ENCODE assay signal across 26 mouse cellular contexts in the genomic region with DNA sequence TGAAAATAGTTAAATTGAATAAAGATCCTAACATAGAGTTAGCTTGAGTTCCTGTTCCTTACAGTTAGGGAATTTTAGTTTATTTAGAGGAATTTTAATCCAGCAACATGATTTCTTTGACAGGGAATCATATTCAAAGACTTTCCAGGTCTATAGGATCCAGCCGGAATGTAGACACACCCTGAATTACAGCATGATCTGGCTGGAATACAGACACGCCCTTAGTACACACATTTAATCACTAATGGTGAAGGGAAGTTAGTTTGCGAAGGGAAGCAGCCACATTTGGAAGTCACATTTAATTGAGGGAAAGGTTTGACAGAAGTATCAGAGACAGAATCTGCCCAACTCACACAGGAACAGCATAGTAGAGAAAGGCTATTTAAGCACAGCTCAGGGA.
DNase-seq lines count a peak whose midpoint lies in the region; ATAC-seq and TF ChIP-seq lines count a peak whose summit lies in the region.
"Had no signal": no experiment of that assay in that cellular context is flagged by ENCODE, and none has a peak within 500 bp of the region (broad histone marks: within the 10 kb centered on the region; RNA-seq: fewer than 3 reads in every experiment).

No protein-coding gene starts in this region.

- 79% methylated on average over 3 of the region's 3 CpGs for WGBS in intestine, embryonic 15.5 days
- WGBS in intestine, postnatal 0 days = 34% methylated on average over 3 of the region's 3 CpGs
- 61% methylated on average over 3 of the region's 3 CpGs for WGBS in intestine, embryonic 16.5 days
- 63% methylated on average over 3 of the region's 3 CpGs for WGBS in stomach, embryonic 15.5 days
- WGBS in stomach, postnatal 0 days = 60% methylated on average over 3 of the region's 3 CpGs

- no peak overlapping the region for H3K9ac ChIP-seq in intestine, embryonic 15.5 days
- no peak overlapping the region for H3K9ac ChIP-seq in intestine, postnatal 0 days (ENCODE audit: low read depth, low read length)
- H3K9ac ChIP-seq in intestine, embryonic 16.5 days (ENCODE audit: low read depth, low read length) = no peak overlapping the region
- H3K9ac ChIP-seq in stomach, embryonic 15.5 days = no peak overlapping the region
- no peak overlapping the region for H3K9ac ChIP-seq in stomach, postnatal 0 days (ENCODE audit: low read length)
- H3K9ac ChIP-seq: embryonic facial prominence, embryonic 13.5 days; embryonic facial prominence, embryonic 15.5 days; forebrain, embryonic 12.5 days had no signal

- H3K4me1 ChIP-seq in intestine, embryonic 15.5 days (replicated peaks) = no peaks in the 10 kb centered on the region
- H3K4me1 ChIP-seq in intestine, postnatal 0 days (replicated peaks; ENCODE audit: control insufficient read depth, insufficient read depth, low read length) = no peaks in the 10 kb centered on the region
- H3K4me1 ChIP-seq in intestine, embryonic 16.5 days (ENCODE audit: control insufficient read depth, insufficient read depth, low read length) = no peaks in the 10 kb centered on the region
- no peaks in the 10 kb centered on the region for H3K4me1 ChIP-seq in stomach, embryonic 15.5 days
- H3K4me1 ChIP-seq in stomach, postnatal 0 days (replicated peaks; ENCODE audit: control insufficient read depth, insufficient read depth) = no peaks in the 10 kb centered on the region
- H3K4me1 ChIP-seq: embryonic facial prominence, embryonic 13.5 days; embryonic facial prominence, embryonic 15.5 days; forebrain, embryonic 10.5 days; forebrain, embryonic 12.5 days had no signal

- peak; percentile 15 for DNase-seq in stomach, postnatal 0 days (ENCODE audit: low spot score)
- no peak for DNase-seq in natural killer cell, adult 2 months (ENCODE audit: low spot score in 2 of 2)
- no peak for DNase-seq in layer of hippocampus, adult 8-10 months (ENCODE audit: low spot score in 2 of 2)
- DNase-seq: adrenal gland, adult 2 months; adrenal gland, postnatal 10 days; adrenal gland, postnatal 25 days; B cell, adult 2 months; cerebellum, adult 11 months; cerebellum, adult 18-20 months; cerebellum, adult 8-10 months; cerebellum, adult 9-11 months; cerebellum, postnatal 14 days; cerebellum, postnatal 36 days; embryo, embryonic 11 days had no signal

- H3K4me3 ChIP-seq in intestine, embryonic 15.5 days (replicated peaks) = no peak overlapping the region
- no peak overlapping the region for H3K4me3 ChIP-seq in intestine, postnatal 0 days (ENCODE audit: low read depth, low read length)
- H3K4me3 ChIP-seq in intestine, embryonic 16.5 days (ENCODE audit: low read length) = no peak overlapping the region
- H3K4me3 ChIP-seq in stomach, embryonic 15.5 days (replicated peaks) = no peak overlapping the region
- H3K4me3 ChIP-seq in stomach, postnatal 0 days (ENCODE audit: low read depth, low read length) = no peak overlapping the region
- H3K4me3 ChIP-seq: embryonic facial prominence, embryonic 13.5 days; embryonic facial prominence, embryonic 15.5 days; erythroblast, embryonic 14.5 days; forebrain, embryonic 10.5 days; forebrain, embryonic 12.5 days had no signal

- H3K9me3 ChIP-seq in intestine, embryonic 15.5 days = no peaks in the 10 kb centered on the region
- H3K9me3 ChIP-seq in intestine, postnatal 0 days (ENCODE audit: control insufficient read depth) = no peaks in the 10 kb centered on the region
- no peaks in the 10 kb centered on the region for H3K9me3 ChIP-seq in intestine, embryonic 16.5 days (ENCODE audit: control insufficient read depth, low read length)
- no peaks in the 10 kb centered on the region for H3K9me3 ChIP-seq in stomach, embryonic 15.5 days
- H3K9me3 ChIP-seq in stomach, postnatal 0 days (ENCODE audit: control insufficient read depth, low read length) = no peaks in the 10 kb centered on the region
- H3K9me3 ChIP-seq: embryonic facial prominence, embryonic 13.5 days; embryonic facial prominence, embryonic 15.5 days; forebrain, embryonic 10.5 days; forebrain, embryonic 12.5 days had no signal

- no peaks in the 10 kb centered on the region for H3K36me3 ChIP-seq in intestine, embryonic 15.5 days
- no peaks in the 10 kb centered on the region for H3K36me3 ChIP-seq in intestine, postnatal 0 days (ENCODE audit: control insufficient read depth, insufficient read depth)
- H3K36me3 ChIP-seq in intestine, embryonic 16.5 days (ENCODE audit: control insufficient read depth, insufficient read depth, low read length) = no peaks in the 10 kb centered on the region
- H3K36me3 ChIP-seq in stomach, embryonic 15.5 days = no peaks in the 10 kb centered on the region
- no peaks in the 10 kb centered on the region for H3K36me3 ChIP-seq in stomach, postnatal 0 days (ENCODE audit: control insufficient read depth, insufficient read depth, low read length)
- H3K36me3 ChIP-seq: embryonic facial prominence, embryonic 13.5 days; embryonic facial prominence, embryonic 15.5 days; forebrain, embryonic 10.5 days; forebrain, embryonic 12.5 days had no signal

- no peak overlapping the region for H3K4me2 ChIP-seq in intestine, embryonic 15.5 days (replicated peaks)
- H3K4me2 ChIP-seq in intestine, postnatal 0 days (replicated peaks; ENCODE audit: low read depth) = no peak overlapping the region
- no peak overlapping the region for H3K4me2 ChIP-seq in intestine, embryonic 16.5 days (ENCODE audit: low read depth, low read length)
- H3K4me2 ChIP-seq in stomach, embryonic 15.5 days = no peak overlapping the region
- no peak overlapping the region for H3K4me2 ChIP-seq in stomach, postnatal 0 days (replicated peaks; ENCODE audit: low read depth)
- H3K4me2 ChIP-seq: embryonic facial prominence, embryonic 13.5 days; embryonic facial prominence, embryonic 15.5 days; forebrain, embryonic 12.5 days had no signal

- no peak overlapping the region for H3K27ac ChIP-seq in intestine, embryonic 15.5 days
- H3K27ac ChIP-seq in intestine, postnatal 0 days (ENCODE audit: low read depth, low read length) = no peak overlapping the region
- no peak overlapping the region for H3K27ac ChIP-seq in intestine, embryonic 16.5 days (ENCODE audit: low read length)
- no peak overlapping the region for H3K27ac ChIP-seq in stomach, embryonic 15.5 days
- H3K27ac ChIP-seq in stomach, postnatal 0 days (replicated peaks) = no peak overlapping the region
- H3K27ac ChIP-seq: embryonic facial prominence, embryonic 13.5 days; embryonic facial prominence, embryonic 15.5 days; forebrain, embryonic 10.5 days; forebrain, embryonic 12.5 days had no signal

- peak; percentile 67; the same call in 1 of the 2 replicates for ATAC-seq in intestine, embryonic 15.5 days
- no peak for ATAC-seq in intestine, postnatal 0 days
- peak; percentile 77 for ATAC-seq in intestine, embryonic 16.5 days
- peak; percentile 60; the same call in 1 of the 2 replicates for ATAC-seq in stomach, embryonic 15.5 days (ENCODE audit: insufficient read depth, low FRiP score, low read depth)
- peak; percentile 94 for ATAC-seq in stomach, postnatal 0 days (ENCODE audit: low FRiP score, low TSS enrichment)
- no peak for ATAC-seq in CD4-positive, CD25-positive, alpha-beta regulatory T cell, adult 4 months
- ATAC-seq: forebrain, embryonic 14.5 days; forebrain, embryonic 16.5 days had no signal

- no peaks in the 10 kb centered on the region for H3K27me3 ChIP-seq in intestine, embryonic 15.5 days (replicated peaks)
- H3K27me3 ChIP-seq in intestine, postnatal 0 days (replicated peaks; ENCODE audit: control insufficient read depth, insufficient read depth, low read length) = no peaks in the 10 kb centered on the region
- no peaks in the 10 kb centered on the region for H3K27me3 ChIP-seq in intestine, embryonic 16.5 days (replicated peaks; ENCODE audit: control insufficient read depth, insufficient read depth, low read length)
- no peaks in the 10 kb centered on the region for H3K27me3 ChIP-seq in stomach, embryonic 15.5 days (replicated peaks)
- no peaks in the 10 kb centered on the region for H3K27me3 ChIP-seq in stomach, postnatal 0 days (ENCODE audit: control insufficient read depth, insufficient read depth, low read length)
- H3K27me3 ChIP-seq: embryonic facial prominence, embryonic 13.5 days; embryonic facial prominence, embryonic 15.5 days; forebrain, embryonic 12.5 days had no signal

- TF ChIP-seq EP300 in stomach, postnatal 0 days (optimal IDR thresholded peaks at IDR 0.05) = no peak

- TF ChIP-seq CTCF in intestine, postnatal 0 days (IDR thresholded peaks at IDR 0.05; ENCODE audit: low read depth) = no peak
- TF ChIP-seq CTCF in stomach, postnatal 0 days (IDR thresholded peaks at IDR 0.05; ENCODE audit: low read depth) = no peak

Comparison
In these comparisons a context has a peak if more than half of its experiments do, and no peak if none do; other contexts are left out.
1. ATAC-seq: peak in intestine, embryonic 15.5 days (single experiment), intestine, embryonic 16.5 days (single experiment), stomach, embryonic 15.5 days (single experiment) and stomach, postnatal 0 days (single experiment); none in intestine, postnatal 0 days (single experiment) and CD4-positive, CD25-positive, alpha-beta regulatory T cell, adult 4 months (single experiment).